Mouse (Mus musculus) heart, adult 2 months (tissue): ENCODE measurements around the gene Sdf2. TPM values are rescaled to one million over a fixed set of nuclear protein-coding genes. Genes with fewer than 3 reads are reported as not detected.

Source experiments
- DNase-seq, 2 experiments: peaks; one replicate each; pipeline ENCODE4 v3.0.0; 2021
- H3K27ac ChIP-seq: fragments of 200-600 bp; 2 replicates; pipeline ENCODE4 v1.8.1; 2022
- H3K27me3 ChIP-seq: fragments of 200-500 bp; 2 replicates; pipeline ENCODE4 v1.6.1; 2012; ENCODE audit warnings: mild to moderate bottlenecking, low read length, inconsistent platforms, mixed read lengths; ENCODE audit not compliant: control insufficient read depth, insufficient read depth
- H3K36me3 ChIP-seq: fragments of 200-500 bp; 2 replicates; pipeline ENCODE4 v1.6.1; 2012; ENCODE audit warnings: low read length, inconsistent platforms; ENCODE audit not compliant: control insufficient read depth, insufficient read depth
- H3K4me1 ChIP-seq: fragments of 200-500 bp; 2 replicates; pipeline ENCODE4 v1.6.1; 2011; ENCODE audit warnings: low read length; ENCODE audit not compliant: control insufficient read depth, insufficient read depth
- H3K4me3 ChIP-seq: fragments of 200-600 bp; 2 replicates; pipeline ENCODE4 v1.8.1; 2022
- H3K79me2 ChIP-seq: fragments of 200-500 bp; replicated peaks from 2 replicates; pipeline ENCODE4 v1.6.1; 2012; ENCODE audit warnings: mild to moderate bottlenecking, inconsistent platforms, low read length, moderate library complexity, mixed read lengths; ENCODE audit not compliant: control insufficient read depth, insufficient read depth
- H3K9ac ChIP-seq: fragments of 200-500 bp; 2 replicates; pipeline ENCODE4 v1.6.1; 2012; ENCODE audit warnings: low read depth, mild to moderate bottlenecking, control low read depth, inconsistent platforms, low read length, mixed read lengths
- CTCF ChIP-seq: fragments of 200-600 bp; IDR thresholded peaks from 2 replicates; pipeline ENCODE4 v1.8.1; 2022; ENCODE audit warnings: antibody characterized with exemption, mild to moderate bottlenecking, moderate library complexity
- EP300 ChIP-seq: fragments of 200-500 bp; IDR thresholded peaks from 2 replicates; pipeline ENCODE4 v1.6.1; 2011; ENCODE audit warnings: low read depth, low read length, control low read depth; ENCODE audit not compliant: insufficient read depth
- POLR2A ChIP-seq: fragments of 200-500 bp; IDR thresholded peaks from 2 replicates; pipeline ENCODE4 v1.6.1; 2011; ENCODE audit warnings: mild to moderate bottlenecking, low read depth, low read length, control low read depth; ENCODE audit not compliant: insufficient read depth
- WGBS: fragments of 180-500 bp; shearing (Covaris S2); methylation state at CpG from one replicate; pipeline ENCODE4 v1.1.7; 2018; 5-methylcytosine and 5-hydroxymethylcytosine counted together
- intact Hi-C: fragments of 180-260 bp; cut with DNase I; formaldehyde crosslinking; loops from one replicate; pipeline ENCODE4 v1.15.1; 2025
- polyA plus RNA-seq: library from polyadenylated mRNA; depleted of rRNA; stranded (reverse); fragments of >200 nt; gene quantifications from 2 replicates; pipeline ENCODE4 v1.2.3, GENCODE M21; 2012
- total RNA-seq, 2 experiments: library from RNA; stranded (reverse); gene quantifications; 2 replicates each; pipeline ENCODE4 v1.2.3; 2021

Gene Sdf2
- total and polyA plus RNA-seq, 3 experiments, result 46.5 to 71.9 (median 52.5) TPM

- no peaks in the 10 kb centered on the region for H3K27me3 ChIP-seq
- H3K4me3 ChIP-seq, result no peak overlapping the region
- 87% methylated on average over 6 of the region's 6 CpGs for WGBS
- no peak overlapping the region for H3K9ac ChIP-seq
- no peaks in the 10 kb centered on the region; the same call in 1 of the 2 replicates for H3K4me1 ChIP-seq
- H3K36me3 ChIP-seq, result no peaks in the 10 kb centered on the region; the same call in 1 of the 2 replicates
- TF ChIP-seq CTCF (no peak), EP300 (no peak), POLR2A (no peak)
- intact Hi-C loops, result no loop called here
- H3K27ac ChIP-seq, result no peak overlapping the region
- H3K79me2 ChIP-seq, result peaks cover 5% of the 10 kb centered on the region
- no peak for DNase-seq
These were observed 14.0 kb upstream of the Sdf2 start for GRCm38 (mm10) chr11:78231518-78231917.

DNA sequence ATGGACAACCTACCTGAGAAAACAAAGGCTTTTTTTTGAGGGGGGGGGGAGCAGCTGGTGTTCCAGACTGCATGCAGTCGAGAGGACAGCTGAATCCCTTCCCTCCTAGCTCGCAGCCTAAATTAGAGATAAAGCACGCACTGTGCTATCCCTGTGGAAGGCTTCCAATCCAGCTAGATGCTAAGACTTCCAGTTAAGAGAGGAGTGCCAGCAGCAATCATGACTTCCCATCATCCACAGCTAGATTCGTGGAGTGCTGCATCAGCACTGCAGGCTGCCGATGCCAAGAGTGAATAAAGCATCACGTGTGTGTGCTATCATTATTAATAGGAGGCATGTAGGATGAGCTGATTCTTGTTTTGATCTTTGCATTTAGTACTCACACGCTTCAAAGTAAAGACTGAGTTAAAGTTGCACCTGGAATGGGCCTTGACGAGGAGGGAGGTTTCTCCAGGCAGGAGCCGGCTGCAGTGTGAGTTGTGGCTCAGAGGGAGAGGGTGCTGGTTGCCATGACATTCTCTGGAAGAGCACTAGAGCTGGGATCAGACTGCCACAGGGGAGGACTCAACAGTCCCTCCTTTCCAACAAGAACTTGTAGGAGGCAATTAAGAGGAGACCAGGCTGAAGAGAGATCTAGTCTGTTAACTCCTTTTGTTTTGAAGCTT is 5.2 kb upstream of the Sdf2 start:
- H3K36me3 ChIP-seq, result peaks cover 8% of the 10 kb centered on the region
- peak in 1 of 2 experiments; percentile 28 for DNase-seq
- H3K27ac ChIP-seq, result no peak overlapping the region; the same call in 1 of the 2 replicates
- WGBS, result 41% methylated on average over 9 of the region's 9 CpGs
- intact Hi-C loops, result no loop called here
- peaks cover 11% of the 10 kb centered on the region for H3K79me2 ChIP-seq
- H3K27me3 ChIP-seq, result no peaks in the 10 kb centered on the region
- H3K9ac ChIP-seq, result no peak overlapping the region
- no peak for TF ChIP-seq EP300
- TF ChIP-seq CTCF, result no peak
- TF ChIP-seq POLR2A, result no peak
- H3K4me3 ChIP-seq, result no peak overlapping the region
- peaks cover 7% of the 10 kb centered on the region for H3K4me1 ChIP-seq

GRCm38 (mm10) chr11:78245261-78245626 is 302 bp upstream of the Sdf2 start:
- TF ChIP-seq CTCF, result 0 out of 2 replicates have a peak, but pooled peaks have one; percentile 20
- TF ChIP-seq POLR2A, result no peak
- Histone ChIP-seq H3K36me3 (peaks cover 9% of the 10 kb centered on the region; the same call in 1 of the 2 replicates), H3K4me1 (peaks cover 5% of the 10 kb centered on the region), H3K4me3 (peak overlapping the region; percentile 81), H3K27ac (peak overlapping the region; percentile 92), H3K9ac (peak overlapping the region; percentile 83), H3K27me3 (no peaks in the 10 kb centered on the region), H3K79me2 (peaks cover 3% of the 10 kb centered on the region)
- 1% methylated on average over 19 of the region's 19 CpGs for WGBS
- no peak for DNase-seq
- intact Hi-C loops, result no loop called here

GRCm38 (mm10) chr11:78246318-78247011 is 919 bp downstream of the Sdf2 start:
- Histone ChIP-seq H3K4me3 (peak overlapping the region; percentile 81), H3K36me3 (peaks cover 9% of the 10 kb centered on the region; the same call in 1 of the 2 replicates), H3K27me3 (no peaks in the 10 kb centered on the region), H3K9ac (peak overlapping the region; percentile 83; the same call in 1 of the 2 replicates), H3K79me2 (peaks cover 3% of the 10 kb centered on the region), H3K27ac (peak overlapping the region; percentile 92), H3K4me1 (peaks cover 4% of the 10 kb centered on the region)
- 32% methylated on average over 7 of the region's 7 CpGs for WGBS
- DNase-seq, result no peak
- TF ChIP-seq CTCF (no peak), EP300 (no peak), POLR2A (no peak)
- intact Hi-C loops, result loop anchor here (1.0 kb wide), 1 partner anchor 14 kb away; no protein-coding TSS in a partner anchor

GRCm38 (mm10) chr11:78247012-78247348 is 1.4 kb downstream of the Sdf2 start:
- Histone ChIP-seq H3K9ac (no peak overlapping the region), H3K27ac (no peak overlapping the region), H3K27me3 (no peaks in the 10 kb centered on the region), H3K79me2 (peaks cover under 1% of the 10 kb centered on the region; the same call in 1 of the 2 replicates), H3K4me1 (peaks cover 3% of the 10 kb centered on the region), H3K4me3 (peak overlapping the region; percentile 81), H3K36me3 (peaks cover 9% of the 10 kb centered on the region; the same call in 1 of the 2 replicates)
- 59% methylated on average over 3 of the region's 3 CpGs for WGBS
- no peak for DNase-seq
- TF ChIP-seq EP300, result no peak
- TF ChIP-seq CTCF, result no peak
- no peak for TF ChIP-seq POLR2A
- intact Hi-C loops, result no loop called here

- intact Hi-C loops, result no loop called here
- H3K4me3 ChIP-seq, result no peak overlapping the region
- H3K36me3 ChIP-seq, result peaks cover 9% of the 10 kb centered on the region; the same call in 1 of the 2 replicates
- WGBS, result 77% methylated on average over 4 of the region's 4 CpGs
- TF ChIP-seq EP300 (no peak), POLR2A (no peak), CTCF (no peak)
- peaks cover 1% of the 10 kb centered on the region; the same call in 1 of the 2 replicates for H3K79me2 ChIP-seq
- DNase-seq, result no peak
- no peaks in the 10 kb centered on the region for H3K27me3 ChIP-seq
- no peak overlapping the region for H3K9ac ChIP-seq
- peaks cover 2% of the 10 kb centered on the region; the same call in 1 of the 2 replicates for H3K4me1 ChIP-seq
- H3K27ac ChIP-seq, result no peak overlapping the region
These were observed 2.2 kb downstream of the Sdf2 start for GRCm38 (mm10) chr11:78247727-78248140.
